Mouse (Mus musculus) embryonic facial prominence, embryonic 10.5 days (tissue): ENCODE measurements around the gene Tnc. TPM values are rescaled to one million over a fixed set of nuclear protein-coding genes. Genes with fewer than 3 reads are reported as not detected.
A peak's percentile ranks its signal among the peaks of the same experiment; 100 is the strongest.

Experiments
- DNase-seq: peaks from one replicate; pipeline ENCODE4 v3.0.0-alpha.2; 2017; ENCODE audit warnings: low spot score
- H3K27ac ChIP-seq: fragments of 300-500 bp; sonication (generic); replicated peaks from 2 replicates; pipeline ENCODE4 v1.5.1; 2016; ENCODE audit warnings: mild to moderate bottlenecking
- H3K27me3 ChIP-seq: fragments of 300-500 bp; sonication (generic); replicated peaks from 2 replicates; pipeline ENCODE4 v1.6.1; 2016; ENCODE audit warnings: low read depth, mild to moderate bottlenecking; ENCODE audit not compliant: poor library complexity, severe bottlenecking
- H3K36me3 ChIP-seq: fragments of 300-500 bp; sonication (generic); replicated peaks from 2 replicates; pipeline ENCODE4 v1.6.1; 2016; ENCODE audit warnings: mild to moderate bottlenecking, moderate library complexity
- H3K4me1 ChIP-seq: fragments of 300-500 bp; sonication (generic); 2 replicates; pipeline ENCODE4 v1.6.1; 2016
- H3K4me3 ChIP-seq: fragments of 300-500 bp; sonication (generic); 2 replicates; pipeline ENCODE4 v1.5.1; 2016; ENCODE audit warnings: mild to moderate bottlenecking, moderate library complexity
- H3K9me3 ChIP-seq: fragments of 300-500 bp; sonication (generic); 2 replicates; pipeline ENCODE4 v1.6.1; 2016; ENCODE audit warnings: mild to moderate bottlenecking
- WGBS: fragments of 180-500 bp; shearing (Covaris S2); methylation state at CpG from one replicate; pipeline ENCODE4 v1.1.7; 2016; 5-methylcytosine and 5-hydroxymethylcytosine counted together
- polyA plus RNA-seq: library from polyadenylated mRNA; unstranded; fragments of >200 nt; fragmentation: Nextera tagmentation; extraction: Ambion mirVana; gene quantifications from 2 replicates; pipeline ENCODE4 v1.2.1, GENCODE M21; 2016

Gene Tnc
- 2.9 and 7.1 TPM in 2 replicates for polyA plus RNA-seq

DNA sequence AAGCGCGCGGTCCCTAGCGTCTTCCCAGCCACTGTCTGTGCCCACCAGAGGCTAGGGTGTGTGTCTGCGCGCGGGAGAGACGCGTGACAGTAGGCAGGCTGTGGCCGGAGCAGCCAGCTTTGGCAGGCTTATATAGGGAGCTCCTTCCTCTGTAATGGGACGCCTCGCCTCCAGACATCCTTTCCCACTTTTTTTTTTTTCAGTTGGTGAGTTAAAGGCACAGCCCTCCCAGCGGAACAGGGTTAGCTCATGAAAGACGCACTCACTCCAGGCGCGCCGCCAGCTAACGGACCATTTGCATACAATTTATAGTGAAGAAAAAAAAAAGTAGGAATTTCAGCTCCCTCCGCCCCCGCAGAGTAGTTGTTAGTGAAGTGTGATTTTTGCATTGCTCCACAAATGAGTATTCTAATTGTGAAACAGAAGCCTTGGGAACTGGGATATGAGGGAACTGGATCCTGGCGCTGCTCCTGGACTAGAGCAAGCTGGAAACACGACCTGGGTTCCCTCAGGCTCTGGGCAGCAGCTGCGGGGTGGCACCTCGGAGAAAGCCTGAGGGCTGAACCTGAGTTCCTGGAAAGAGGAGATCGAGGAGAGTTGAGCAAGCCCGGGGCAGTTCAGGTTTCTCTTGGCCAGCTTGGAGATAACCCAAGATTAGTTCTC lies at the start of gene Tnc:
Tnc (minus strand) TSS at position 185 of the 663 bp plus-strand sequence.
- peak; percentile 56 for DNase-seq
- H3K27ac ChIP-seq = peak within 1 kb of the TSS; percentile 44; the same call in 1 of the 2 replicates
- H3K4me1 ChIP-seq = peaks cover 14% of the 10 kb centered on the region
- H3K36me3 ChIP-seq = no peaks in the 10 kb centered on the region
- WGBS = under 1% methylated on average over 26 of the region's 26 CpGs
- H3K4me3 ChIP-seq = peak within 1 kb of the TSS; percentile 54
- H3K27me3 ChIP-seq = peaks cover 54% of the 10 kb centered on the region
- H3K9me3 ChIP-seq = no peaks in the 10 kb centered on the region

DNA sequence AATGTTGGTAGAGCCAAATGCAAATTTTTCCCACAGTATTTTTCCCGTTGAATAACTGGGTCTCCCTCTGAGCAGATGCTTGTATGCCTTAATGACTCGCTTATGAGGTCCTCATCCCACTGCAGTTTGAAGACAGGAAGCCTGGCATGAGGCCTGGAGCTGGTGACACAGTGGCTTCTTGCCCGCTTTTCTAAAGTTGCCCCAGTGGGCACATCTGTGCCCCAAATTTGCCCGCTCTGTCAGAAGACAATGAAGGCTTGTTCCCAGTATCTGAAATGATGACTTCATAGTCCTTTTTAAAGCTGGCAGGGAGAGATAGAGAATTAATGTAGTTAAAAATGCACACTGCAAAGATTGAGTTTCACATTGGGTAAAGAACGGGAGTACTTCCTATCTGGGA lies 47.4 kb upstream of the Tnc start:
- no peaks in the 10 kb centered on the region for H3K4me1 ChIP-seq
- 85% methylated on average over 5 of the region's 5 CpGs for WGBS
- no peak overlapping the region for H3K27ac ChIP-seq
- H3K9me3 ChIP-seq = no peaks in the 10 kb centered on the region
- H3K36me3 ChIP-seq = no peaks in the 10 kb centered on the region
- no peak overlapping the region for H3K4me3 ChIP-seq
- no peaks in the 10 kb centered on the region for H3K27me3 ChIP-seq
- no peak for DNase-seq

DNA sequence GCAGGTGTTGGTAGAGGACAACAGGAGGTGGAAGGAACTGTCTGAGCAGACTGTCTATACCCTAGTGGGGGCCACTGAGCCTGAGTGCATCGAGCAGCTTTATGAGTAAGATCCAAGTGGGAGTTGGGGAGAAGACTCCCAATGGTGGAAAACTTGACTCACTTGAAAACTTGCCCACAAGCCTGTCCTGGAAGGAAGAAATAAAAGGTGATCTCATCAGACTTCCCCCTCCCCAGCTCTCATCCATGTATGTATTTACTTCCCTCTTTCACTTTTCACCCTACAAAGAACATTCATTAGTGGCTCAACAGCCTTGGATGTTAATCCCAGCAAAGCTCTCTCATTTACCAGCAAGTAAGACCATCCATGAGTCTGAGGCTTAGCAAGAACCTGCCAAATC lies 46.0 kb upstream of the Tnc start:
- H3K36me3 ChIP-seq = no peaks in the 10 kb centered on the region
- no peak overlapping the region for H3K4me3 ChIP-seq
- no peaks in the 10 kb centered on the region for H3K27me3 ChIP-seq
- DNase-seq = no peak
- no peaks in the 10 kb centered on the region for H3K9me3 ChIP-seq
- H3K27ac ChIP-seq = no peak overlapping the region
- 97% methylated on average over 1 of the region's 1 CpGs for WGBS
- H3K4me1 ChIP-seq = no peaks in the 10 kb centered on the region

DNA sequence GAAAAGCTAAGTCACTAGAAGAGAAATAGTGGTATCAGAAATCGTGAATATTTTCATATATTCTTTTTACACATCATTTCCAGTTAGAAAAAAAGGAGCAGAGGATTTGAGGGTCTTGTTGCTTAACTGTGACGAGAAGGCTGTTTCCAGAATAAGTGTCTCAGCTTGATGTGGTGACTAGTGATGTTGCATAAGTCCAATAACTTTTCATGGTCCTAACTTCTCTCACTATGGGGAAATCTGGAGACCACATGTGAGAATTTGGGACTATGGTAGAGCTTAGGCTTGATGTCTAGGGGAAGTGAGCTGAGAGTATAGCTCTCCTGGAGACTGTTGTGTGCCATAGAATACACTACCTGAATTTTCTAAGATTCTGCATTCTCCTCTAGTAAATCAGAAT lies 42.6 kb upstream of the Tnc start:
- Histone ChIP-seq H3K4me1 (no peaks in the 10 kb centered on the region), H3K27me3 (no peaks in the 10 kb centered on the region), H3K9me3 (no peaks in the 10 kb centered on the region), H3K4me3 (no peak overlapping the region), H3K27ac (no peak overlapping the region), H3K36me3 (no peaks in the 10 kb centered on the region)
- no peak for DNase-seq
- WGBS = 85% methylated on average over 2 of the region's 2 CpGs

DNA sequence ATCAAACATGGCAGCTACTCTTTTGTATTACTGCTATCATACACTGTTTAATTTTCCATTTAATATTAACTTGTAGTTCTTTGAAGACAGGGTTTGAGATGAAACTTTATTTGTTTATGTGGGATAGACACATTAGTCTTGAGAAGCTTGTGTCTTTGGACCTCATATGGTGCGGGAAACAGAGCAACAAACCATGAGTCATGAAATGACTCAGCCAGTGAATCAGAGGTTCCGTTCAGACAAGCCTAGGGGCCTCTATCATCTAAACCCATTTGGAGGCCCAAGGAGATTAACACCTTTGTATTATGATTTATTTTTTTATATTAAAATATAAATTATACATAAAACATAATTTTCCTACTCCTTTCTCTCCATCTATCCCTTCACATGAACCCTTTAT lies 40.9 kb upstream of the Tnc start:
- WGBS = 91% methylated on average over 2 of the region's 2 CpGs
- no peak for DNase-seq
- H3K36me3 ChIP-seq = no peaks in the 10 kb centered on the region
- no peaks in the 10 kb centered on the region for H3K4me1 ChIP-seq
- no peaks in the 10 kb centered on the region for H3K9me3 ChIP-seq
- no peaks in the 10 kb centered on the region for H3K27me3 ChIP-seq
- no peak overlapping the region for H3K27ac ChIP-seq
- no peak overlapping the region for H3K4me3 ChIP-seq

DNA sequence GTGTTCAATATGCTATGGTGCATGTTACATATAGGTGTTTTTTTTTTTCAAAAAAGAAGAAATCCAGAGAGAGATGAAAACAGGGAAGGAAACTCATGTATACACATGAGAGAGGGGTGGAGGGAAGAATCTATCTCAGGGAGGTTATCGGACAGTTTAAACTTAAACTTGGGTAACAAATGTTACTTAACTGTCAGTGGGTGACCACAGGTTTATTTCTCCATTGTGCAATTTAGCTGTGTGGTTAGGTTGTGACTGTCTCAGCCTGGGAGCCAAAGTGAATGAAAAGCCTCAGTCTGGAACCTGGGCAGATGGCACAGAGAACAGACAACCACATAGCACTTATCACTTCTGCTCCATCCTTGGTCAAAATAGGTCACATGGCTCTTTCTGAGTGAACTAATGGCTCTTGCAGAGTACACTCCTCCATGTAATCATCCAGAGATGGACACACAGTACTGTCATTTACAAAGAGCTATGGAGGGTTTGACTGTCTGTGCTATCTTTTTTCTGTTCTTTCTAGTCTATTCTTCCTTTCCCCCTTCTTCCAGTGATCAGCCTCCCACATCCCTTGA lies 39.3 kb upstream of the Tnc start:
- H3K9me3 ChIP-seq = no peaks in the 10 kb centered on the region
- no peaks in the 10 kb centered on the region for H3K27me3 ChIP-seq
- no peaks in the 10 kb centered on the region for H3K36me3 ChIP-seq
- no peak for DNase-seq
- no peak overlapping the region for H3K27ac ChIP-seq
- WGBS = 95% methylated on average over 1 of the region's 1 CpGs
- H3K4me1 ChIP-seq = no peaks in the 10 kb centered on the region
- H3K4me3 ChIP-seq = no peak overlapping the region

DNA sequence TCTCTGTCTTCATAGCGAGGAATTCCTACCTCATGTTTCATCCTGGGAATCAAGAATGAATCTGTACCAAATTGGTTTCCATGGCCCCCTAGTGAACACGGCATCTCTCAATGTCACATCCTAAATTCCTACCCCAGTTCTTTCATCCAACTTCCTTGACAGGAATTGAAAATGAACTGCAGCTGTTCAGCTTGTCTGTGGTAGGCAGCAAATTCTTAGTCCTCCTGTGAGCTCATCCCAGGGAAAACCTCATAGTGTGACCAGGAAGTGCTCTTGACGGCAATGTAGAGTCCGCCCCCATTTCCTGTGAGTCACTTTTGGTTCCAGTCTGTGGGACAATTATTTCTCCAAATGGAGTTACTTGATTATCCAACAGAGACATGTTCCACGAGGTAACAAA lies 37.0 kb upstream of the Tnc start:
- no peak overlapping the region for H3K27ac ChIP-seq
- H3K27me3 ChIP-seq = no peaks in the 10 kb centered on the region
- no peaks in the 10 kb centered on the region for H3K4me1 ChIP-seq
- H3K4me3 ChIP-seq = no peak overlapping the region
- 67% methylated on average over 5 of the region's 5 CpGs for WGBS
- no peak for DNase-seq
- H3K36me3 ChIP-seq = no peaks in the 10 kb centered on the region
- no peaks in the 10 kb centered on the region for H3K9me3 ChIP-seq

DNA sequence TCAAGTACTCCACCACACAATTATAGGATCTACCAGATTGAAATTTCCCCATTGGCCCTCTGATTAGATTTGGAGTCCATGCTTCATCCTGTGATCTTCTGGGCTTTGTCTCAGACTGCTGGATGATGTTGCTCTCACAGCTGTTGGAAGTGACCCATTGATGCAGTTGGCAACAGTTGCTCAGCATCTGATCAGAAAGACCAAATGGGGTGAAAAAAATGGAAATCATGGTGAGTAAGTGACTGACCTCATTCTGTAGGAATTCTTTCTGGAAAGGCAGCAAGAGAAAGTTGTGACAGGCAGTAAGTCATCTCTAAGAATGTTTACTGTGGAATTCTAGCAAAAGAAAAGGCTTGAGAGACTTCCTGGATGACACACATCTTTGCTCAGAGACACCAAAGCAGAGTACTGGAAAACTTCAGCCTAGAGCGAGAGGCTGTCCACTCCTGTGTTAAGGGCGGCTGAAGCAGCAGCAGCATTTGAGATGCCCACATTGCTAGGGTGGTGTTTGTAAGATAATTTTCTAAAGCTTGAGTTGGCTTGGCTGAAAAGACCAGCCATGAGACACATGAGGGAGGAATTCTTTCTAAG lies 31.3 kb upstream of the Tnc start:
- Histone ChIP-seq H3K27ac (no peak overlapping the region), H3K4me1 (no peaks in the 10 kb centered on the region), H3K27me3 (no peaks in the 10 kb centered on the region), H3K36me3 (no peaks in the 10 kb centered on the region), H3K4me3 (no peak overlapping the region), H3K9me3 (no peaks in the 10 kb centered on the region)
- WGBS = 82% methylated on average over 2 of the region's 2 CpGs
- no peak for DNase-seq

DNA sequence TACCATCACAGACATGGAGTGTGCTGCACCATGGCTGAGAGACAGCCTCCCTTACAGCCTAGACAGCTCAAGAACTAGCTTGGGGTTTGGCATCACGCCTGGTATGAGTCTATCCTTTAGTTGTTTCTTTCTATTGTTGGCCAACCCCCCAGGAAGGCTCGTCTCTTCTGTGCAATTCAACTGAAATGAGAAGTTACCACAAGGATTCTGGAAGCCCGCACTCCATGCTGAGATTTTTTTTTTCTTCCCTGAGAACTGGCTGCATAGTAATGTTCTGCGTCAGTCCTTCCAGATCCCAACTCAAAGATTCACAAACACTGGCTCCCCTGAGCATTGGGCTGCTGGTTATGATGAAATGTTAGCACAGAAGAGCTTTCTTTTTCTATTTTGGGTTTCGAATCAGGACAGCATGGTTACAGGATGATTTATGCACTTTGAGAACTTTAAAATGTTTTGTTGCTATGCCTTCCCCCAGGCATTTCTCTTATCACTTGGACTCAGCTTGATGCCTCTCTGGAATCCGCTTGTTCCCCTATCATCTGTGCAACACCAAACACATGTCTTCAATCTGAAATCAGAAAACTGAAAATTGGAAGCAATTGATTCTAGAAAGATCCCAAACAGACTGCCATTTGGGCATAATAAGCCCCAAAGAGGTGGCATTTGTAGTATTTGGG lies 29.7 kb upstream of the Tnc start:
- Histone ChIP-seq H3K27me3 (no peaks in the 10 kb centered on the region), H3K27ac (no peak overlapping the region), H3K36me3 (no peaks in the 10 kb centered on the region), H3K4me3 (no peak overlapping the region), H3K9me3 (no peaks in the 10 kb centered on the region), H3K4me1 (no peaks in the 10 kb centered on the region)
- no peak for DNase-seq
- WGBS = 82% methylated on average over 6 of the region's 6 CpGs

DNA sequence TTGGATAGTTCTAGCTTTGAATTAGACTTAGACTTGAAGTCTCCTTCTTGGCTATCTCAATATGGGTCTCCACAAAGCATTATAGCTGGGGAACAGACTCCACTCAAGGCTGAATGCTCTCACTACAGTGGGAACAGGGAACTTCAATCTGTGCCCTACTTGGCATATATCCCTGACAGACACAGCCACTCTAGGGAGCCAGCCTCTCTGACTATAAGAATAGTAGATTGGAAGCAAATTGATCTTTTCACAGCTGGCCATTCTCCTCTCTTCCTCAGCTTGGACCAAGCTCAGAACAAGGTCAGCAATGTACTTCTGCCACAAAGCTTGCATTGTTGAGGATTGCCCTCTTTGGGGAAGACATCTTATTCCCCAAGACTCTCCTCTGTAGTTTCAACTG lies 27.9 kb upstream of the Tnc start:
- no peak overlapping the region for H3K4me3 ChIP-seq
- no peak for DNase-seq
- no peak overlapping the region for H3K27ac ChIP-seq
- H3K27me3 ChIP-seq = no peaks in the 10 kb centered on the region
- H3K36me3 ChIP-seq = no peaks in the 10 kb centered on the region
- H3K9me3 ChIP-seq = no peaks in the 10 kb centered on the region
- no peaks in the 10 kb centered on the region for H3K4me1 ChIP-seq

DNA sequence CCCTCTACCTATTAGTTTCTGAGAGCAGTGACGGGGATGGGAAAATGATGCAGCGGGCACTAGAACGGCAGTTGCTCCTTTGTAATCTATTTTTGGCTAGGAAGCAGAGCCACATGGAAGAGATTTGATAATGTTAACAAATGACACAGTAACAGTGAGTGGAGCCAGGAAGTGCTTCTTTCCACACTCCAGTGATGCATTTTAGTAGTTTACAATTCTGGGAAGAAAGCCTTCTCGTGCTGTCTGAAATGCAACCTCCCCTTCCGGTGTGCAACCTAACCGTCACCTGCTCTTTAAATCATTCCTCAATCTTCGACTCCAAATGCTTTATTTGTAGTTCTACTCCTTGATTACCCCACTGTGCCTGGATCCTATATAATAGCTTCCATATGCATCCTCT lies 20.6 kb upstream of the Tnc start:
- WGBS = 72% methylated on average over 7 of the region's 7 CpGs
- Histone ChIP-seq H3K27ac (no peak overlapping the region), H3K4me1 (peaks cover 5% of the 10 kb centered on the region), H3K36me3 (no peaks in the 10 kb centered on the region), H3K27me3 (no peaks in the 10 kb centered on the region), H3K9me3 (no peaks in the 10 kb centered on the region), H3K4me3 (no peak overlapping the region)
- no peak for DNase-seq

DNA sequence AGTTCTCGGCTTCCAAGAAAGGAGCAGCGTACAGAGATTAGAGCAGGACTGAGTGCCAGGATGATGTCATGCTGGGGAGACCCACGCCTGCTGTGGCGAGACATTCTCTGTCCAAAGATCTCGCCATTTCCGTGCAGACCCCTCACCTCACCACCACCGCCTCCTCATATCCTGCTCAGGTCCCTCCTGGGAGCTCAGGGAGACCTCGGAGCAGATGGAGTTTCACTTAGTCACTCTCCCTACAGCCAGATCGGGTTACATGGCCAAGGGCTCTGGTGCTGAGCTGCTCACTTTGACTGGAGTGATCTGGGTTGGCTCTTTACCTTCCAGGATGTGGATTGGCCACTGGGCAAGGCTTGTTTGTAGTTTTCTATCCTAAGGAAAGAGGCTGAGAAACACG lies 18.5 kb upstream of the Tnc start:
- peak; percentile 52 for DNase-seq
- 41% methylated on average over 10 of the region's 10 CpGs for WGBS

DNA sequence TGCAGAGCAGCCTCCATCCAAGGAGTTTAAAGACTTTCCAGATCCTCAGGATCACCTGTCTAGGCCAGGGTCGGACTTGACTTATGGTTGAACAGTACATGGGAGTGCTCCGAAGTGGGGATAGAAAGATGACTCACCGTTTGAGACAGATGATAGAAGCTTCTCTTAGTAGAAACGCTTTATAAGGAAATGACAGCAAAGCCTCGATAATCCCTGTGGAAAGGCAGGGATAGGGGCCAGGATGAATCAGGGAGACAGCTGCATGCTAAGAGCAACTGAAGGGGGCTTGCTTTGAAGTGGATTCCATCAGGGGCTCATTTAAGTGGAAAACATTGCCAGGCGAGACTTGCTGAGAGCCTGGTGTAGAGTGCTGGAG lies 12.0 kb upstream of the Tnc start:
- no peak for DNase-seq
- no peak overlapping the region for H3K27ac ChIP-seq
- no peaks in the 10 kb centered on the region for H3K4me1 ChIP-seq
- 74% methylated on average over 6 of the region's 6 CpGs for WGBS
- H3K9me3 ChIP-seq = no peaks in the 10 kb centered on the region
- H3K27me3 ChIP-seq = no peaks in the 10 kb centered on the region
- H3K4me3 ChIP-seq = no peak overlapping the region
- no peaks in the 10 kb centered on the region for H3K36me3 ChIP-seq

More for the DNA sequence above, 18.5 kb upstream of the Tnc start:
- H3K27me3 ChIP-seq = no peaks in the 10 kb centered on the region
- no peaks in the 10 kb centered on the region for H3K9me3 ChIP-seq
- peak overlapping the region; percentile 41; the same call in 1 of the 2 replicates for H3K27ac ChIP-seq
- H3K4me3 ChIP-seq = no peak overlapping the region
- H3K36me3 ChIP-seq = no peaks in the 10 kb centered on the region
- H3K4me1 ChIP-seq = peaks cover 5% of the 10 kb centered on the region
